Mouse (Mus musculus) heart, postnatal 0 days (tissue): ENCODE measurements around the gene Lrrc39.

ENCODE experiments used
- CTCF ChIP-seq: IDR thresholded peaks from 2 replicates; pipeline ENCODE4 v1.5.1; 2016; ENCODE audit warnings: antibody characterized with exemption, control low read depth, low read depth
- EP300 ChIP-seq: IDR thresholded peaks from 2 replicates; pipeline ENCODE4 v1.6.1; 2016; ENCODE audit warnings: antibody characterized with exemption, low read depth

GRCm38 (mm10) chr3:116562408-116563094 is at the start of gene Lrrc39:
- TF ChIP-seq CTCF (no peak), EP300 (no peak)
